Comparison of ENCODE assay signal across 8 mouse cellular contexts in genomic region chr1:150099790-150100333, GRCm38 (mm10). TPM values are rescaled to one million over a fixed set of nuclear protein-coding genes. Genes with fewer than 3 reads are reported as not detected.
DNase-seq lines count a peak whose midpoint lies in the region; ATAC-seq and TF ChIP-seq lines count a peak whose summit lies in the region.

Gene Ptgs2, plus strand, starts transcription at chr1:150100031.

- ATAC-seq in hindbrain, embryonic 16.5 days: peak; percentile 90
- ATAC-seq in megakaryocyte-erythroid progenitor cell, adult 5-6 weeks (replicated peaks; ENCODE audit: low FRiP score, low TSS enrichment, poor library complexity, severe bottlenecking): peak; percentile 73
- ATAC-seq in erythroid progenitor cell, adult 5-6 weeks (replicated peaks; ENCODE audit: low FRiP score, poor library complexity, severe bottlenecking): no peak

- H3K9ac ChIP-seq in ES-E14 (ENCODE audit: insufficient read depth, low read depth, low read length, poor library complexity, severe bottlenecking): peak within 1 kb of the TSS; percentile 30
- H3K9ac ChIP-seq in hindbrain, embryonic 16.5 days (ENCODE audit: low read depth, low read length): peak within 1 kb of the TSS; percentile 58

- intact Hi-C loops in gastrocnemius, postnatal 14 days (cut with DNase I; ENCODE audit: low total_unique reads): no loop called here
- intact Hi-C loops in left cerebral cortex, postnatal 36 days (cut with DNase I): loop anchor here (2.0 kb wide), 1 partner anchor 233 kb away; no protein-coding TSS in a partner anchor

- H3K4me3 ChIP-seq in ES-E14 (ENCODE audit: insufficient read depth in 1 of 2, low read depth in 1 of 2, low read length in 2 of 2, poor library complexity in 1 of 2, severe bottlenecking in 1 of 2): peak within 1 kb of the TSS; percentile 53 to 57
- peak within 1 kb of the TSS; percentile 29 for H3K4me3 ChIP-seq in brown adipose tissue, adult 24 weeks (ENCODE audit: insufficient read depth, low read depth, low read length)
- peak within 1 kb of the TSS; percentile 47 for H3K4me3 ChIP-seq in hindbrain, embryonic 16.5 days (ENCODE audit: low read length)

- no peaks in the 10 kb centered on the region for H3K9me3 ChIP-seq in ES-E14 (ENCODE audit: control insufficient read depth, insufficient read depth, low read depth, low read length)
- H3K9me3 ChIP-seq in hindbrain, embryonic 16.5 days (ENCODE audit: control insufficient read depth, low read length): no peaks in the 10 kb centered on the region

- H3K4me1 ChIP-seq in ES-E14 (ENCODE audit: control insufficient read depth in 2 of 2, insufficient read depth in 2 of 2, low read length in 2 of 2, poor library complexity in 1 of 2): 0 out of 4 replicates have a peak, but pooled peaks cover 0 to 3% of the 10 kb centered on the region in 2 experiments
- no peaks in the 10 kb centered on the region for H3K4me1 ChIP-seq in brown adipose tissue, adult 24 weeks (ENCODE audit: control insufficient read depth, insufficient read depth, insufficient read length, low read length)
- H3K4me1 ChIP-seq in hindbrain, embryonic 16.5 days (ENCODE audit: control insufficient read depth, insufficient read depth, low read depth, low read length): peaks cover 7% of the 10 kb centered on the region

- no peak for DNase-seq in ES-E14 (ENCODE audit: low read depth, low spot score)
- DNase-seq in gastrocnemius, postnatal 14 days: peak; percentile 42
- peak; percentile 59 to 67 for DNase-seq in left cerebral cortex, postnatal 36 days (ENCODE audit: low spot score in 2 of 2)
- peak; percentile 56 to 62 for DNase-seq in right cerebral cortex, postnatal 10 days (ENCODE audit: low spot score in 2 of 2)

- in situ Hi-C loops in ES-E14 (cut with MboI; ENCODE audit: low sequenced_read_pairs in 2 of 2, unreplicated experiment in 2 of 2): no loop called here

- H3K36me3 ChIP-seq in ES-E14 (ENCODE audit: control insufficient read depth, insufficient read depth, low read length, poor library complexity, severe bottlenecking): no peaks in the 10 kb centered on the region
- H3K36me3 ChIP-seq in hindbrain, embryonic 16.5 days (ENCODE audit: control insufficient read depth, insufficient read depth, low read length): no peaks in the 10 kb centered on the region

- WGBS in hindbrain, embryonic 16.5 days: 1% methylated on average over 26 of the region's 26 CpGs

- no peaks in the 10 kb centered on the region for H3K27me3 ChIP-seq in hindbrain, embryonic 16.5 days (replicated peaks; ENCODE audit: control insufficient read depth, insufficient read depth, low read length)

- peak within 1 kb of the TSS; percentile 88 for H3K4me2 ChIP-seq in hindbrain, embryonic 16.5 days (ENCODE audit: low read length)

- no peak within 1 kb of the TSS for H3K27ac ChIP-seq in ES-E14 (ENCODE audit: insufficient read depth, low read depth, low read length, poor library complexity, severe bottlenecking)
- no peak within 1 kb of the TSS for H3K27ac ChIP-seq in brown adipose tissue, adult 24 weeks (replicated peaks; ENCODE audit: low read depth, low read length)
- no peak within 1 kb of the TSS for H3K27ac ChIP-seq in hindbrain, embryonic 16.5 days (ENCODE audit: low read depth, low read length)

TF ChIP-seq in ES-E14, 5 proteins besides CTCF, POLR2A, EP300 and RAD21:
- TF ChIP-seq HCFC1 (IDR thresholded peaks at IDR 0.05; ENCODE audit: borderline replicate concordance, insufficient read depth, low read length): no peak
- no peak for TF ChIP-seq ZC3H11A (IDR thresholded peaks at IDR 0.05; ENCODE audit: borderline replicate concordance, low read depth, low read length)
- no peak for TF ChIP-seq ZNF384 (IDR thresholded peaks at IDR 0.05; ENCODE audit: low read depth, low read length)

RNA-seq across cellular contexts. Expression of gene Ptgs2, which starts in this region (rescaled TPM):
- 3.4 and 12.9 TPM in 2 replicates for total RNA-seq in ES-E14 (2012; rRNA removed)
- 1.0 TPM in 1 of 2 replicates, not detected in the other for polyA plus RNA-seq in brown adipose tissue, adult 24 weeks (2012; ENCODE audit: insufficient read depth, insufficient read length, missing spikeins)
- total RNA-seq in gastrocnemius, postnatal 14 days (2021): under 1 TPM; 0.27 to 0.31 TPM
- polyA plus RNA-seq in hindbrain, embryonic 16.5 days (2015; fragmentation: Nextera tagmentation; extraction: Ambion mirVana): 0.17 and 0.21 TPM in 2 replicates
- total RNA-seq in left cerebral cortex, postnatal 36 days (2021): 10 to 100 TPM; 12.7 to 17.0 TPM
- not detected in 2 replicates for total RNA-seq in megakaryocyte-erythroid progenitor cell, adult 5-6 weeks (2014; fragmentation: Nextera tagmentation)
- 0.65 TPM in 1 of 2 replicates, not detected in the other for total RNA-seq in megakaryocyte-erythroid progenitor cell, adult 5-6 weeks (2017)
- 0.72 and 2.1 TPM in 2 replicates for total RNA-seq in erythroid progenitor cell, adult 5-6 weeks (2015; ENCODE audit: low replicate concordance)
- total RNA-seq in erythroid progenitor cell, adult 5-6 weeks (2017; ENCODE audit: low replicate concordance): 0.39 and 0.91 TPM in 2 replicates

Comparison
In these comparisons a context has a peak if more than half of its experiments do, and no peak if none do; other contexts are left out.
1. Peak in DNase-seq in gastrocnemius, postnatal 14 days; RNA of the gene not detected or under 1 TPM.
2. Peak in ATAC-seq, H3K4me3 ChIP-seq, H3K9ac ChIP-seq and H3K4me2 ChIP-seq in hindbrain, embryonic 16.5 days; RNA of the gene not detected or under 1 TPM.
3. Peak in ATAC-seq in megakaryocyte-erythroid progenitor cell, adult 5-6 weeks; RNA of the gene not detected or under 1 TPM.